Mouse (Mus musculus) layer of hippocampus, postnatal 36 days (tissue): Measurements from ENCODE around the gene Akap1. TPM values are rescaled to one million over a fixed set of nuclear protein-coding genes. Genes with fewer than 3 reads are reported as not detected.

Experiments
- DNase-seq, 2 experiments: peaks; one replicate each; pipeline ENCODE4 v3.0.0; 2022
- total RNA-seq, 2 experiments: library from RNA; stranded (reverse); gene quantifications; 2 replicates each; pipeline ENCODE4 v1.2.3; 2021

The Akap1 gene
- total RNA-seq, 2 experiments from 2014 or later, result 38.1 to 40.0 TPM

DNA sequence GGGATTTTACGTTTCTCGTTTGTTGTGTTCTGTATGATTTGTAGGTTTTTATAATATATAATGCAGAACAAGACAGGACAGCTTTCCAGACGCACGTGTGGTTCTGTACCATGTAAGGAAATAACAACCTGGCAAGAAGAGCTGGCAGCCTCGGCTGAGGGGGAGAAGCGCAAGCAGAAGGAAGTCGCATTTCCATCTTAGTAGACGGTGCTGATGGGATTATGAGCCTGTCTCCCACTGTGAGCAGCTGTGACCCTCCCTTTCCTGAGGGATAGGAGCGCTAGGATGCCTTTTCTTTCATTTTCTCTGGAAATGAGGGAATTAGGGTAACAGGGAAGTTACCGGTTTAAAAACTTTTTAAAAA is 9.3 kb upstream of the Akap1 start:
- no peak for DNase-seq

DNA sequence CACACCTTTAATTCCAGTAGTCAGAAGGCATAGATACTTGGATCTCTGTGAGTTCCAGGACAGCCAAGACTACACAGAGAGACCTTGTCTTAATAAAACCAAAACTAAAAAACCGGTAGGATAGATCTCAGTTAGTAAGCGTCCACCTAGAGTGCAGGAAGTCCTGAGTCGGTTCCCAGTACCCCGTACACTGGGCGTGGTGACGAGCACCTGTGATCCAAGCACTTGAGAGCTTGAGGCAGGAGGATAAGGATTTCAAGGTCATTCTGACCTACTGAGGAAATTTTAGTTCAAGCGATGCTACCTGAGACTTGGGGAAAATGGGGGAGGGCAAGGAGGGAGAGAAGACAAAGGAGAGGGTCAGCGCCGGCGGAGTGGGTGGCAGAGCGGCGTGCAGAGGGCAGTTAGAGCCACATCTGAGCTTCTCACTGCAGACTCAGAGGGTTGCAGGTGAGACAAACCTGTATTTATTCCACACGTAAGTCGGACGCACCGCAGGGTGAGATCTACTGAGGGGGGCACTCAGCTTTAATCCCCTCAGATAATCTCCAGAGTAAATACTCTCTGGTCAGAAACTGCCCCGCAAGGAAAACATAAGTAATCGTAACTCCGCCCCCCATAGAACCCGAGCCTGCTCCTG is 8.8 kb upstream of the Akap1 start:
- no peak for DNase-seq

GRCm38 (mm10) chr11:88869443-88869842 is 5.1 kb upstream of the Akap1 start:
- no peak for DNase-seq

- peak in 1 of 2 experiments; percentile 33 for DNase-seq
Observed at GRCm38 (mm10) chr11:88863904-88864457, 405 bp downstream of the Akap1 start.

DNA sequence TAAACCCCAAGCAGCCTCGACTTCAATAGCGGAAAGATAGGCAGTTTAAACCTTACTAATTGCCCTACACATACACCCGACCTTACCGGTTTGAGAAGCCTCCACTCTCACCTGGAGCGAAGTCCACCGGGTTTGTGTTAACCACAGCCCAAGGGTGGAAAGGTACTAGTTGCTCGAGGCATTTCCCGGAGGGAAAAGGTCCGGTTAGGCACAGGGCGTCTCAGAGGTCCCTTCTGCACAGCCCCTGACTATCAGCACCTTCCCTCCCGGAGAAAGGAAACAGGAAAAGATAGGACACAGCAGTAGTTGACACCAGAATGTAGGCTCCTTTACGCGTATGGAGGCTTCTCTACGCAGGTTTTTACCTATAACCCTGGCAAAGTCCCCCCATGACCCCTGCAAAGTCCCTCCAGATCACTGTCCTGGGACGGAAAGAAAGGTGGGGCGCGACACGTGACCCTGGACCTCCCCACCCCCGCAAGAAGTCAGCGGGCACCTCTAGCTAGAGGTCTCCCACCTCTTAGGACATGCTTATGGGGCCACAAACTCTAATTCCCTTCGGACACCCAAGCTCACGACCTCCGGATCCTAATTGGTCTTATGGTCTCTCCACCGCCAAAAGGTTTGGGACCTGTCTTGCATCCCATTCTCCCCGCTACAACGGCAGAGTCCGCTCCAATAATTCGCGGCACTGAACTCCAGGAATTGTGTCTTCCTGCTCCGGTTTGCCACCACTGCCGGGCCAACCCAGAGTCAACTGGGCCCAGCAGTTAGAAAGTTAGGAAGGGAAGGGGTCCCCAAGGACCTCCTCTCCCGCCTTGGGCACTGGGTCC is 1.1 kb downstream of the Akap1 start:
- DNase-seq, result no peak

DNA sequence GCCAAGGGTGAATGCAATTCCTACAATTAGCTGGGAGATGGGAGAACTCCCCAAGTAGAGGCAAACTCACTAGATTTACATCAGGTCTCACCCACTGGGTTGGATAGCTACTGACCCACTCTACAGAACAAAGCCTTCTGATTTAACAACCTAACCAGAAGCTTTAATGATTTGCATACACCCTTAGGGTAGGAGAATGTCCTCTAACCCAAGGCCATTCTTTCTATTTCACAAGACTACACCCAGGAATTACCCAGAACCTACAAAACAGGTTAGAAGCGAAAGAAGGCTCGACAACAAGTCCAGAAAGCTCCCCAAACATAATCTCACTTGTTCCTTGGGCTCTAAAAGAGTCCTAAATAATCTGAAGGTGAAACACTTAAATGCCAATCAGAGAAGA is 2.0 kb downstream of the Akap1 start:
- DNase-seq, result no peak

GRCm38 (mm10) chr11:88861060-88861459 is 3.3 kb downstream of the Akap1 start:
- DNase-seq, result no peak

GRCm38 (mm10) chr11:88860641-88861040 is 3.7 kb downstream of the Akap1 start:
- no peak for DNase-seq

DNA sequence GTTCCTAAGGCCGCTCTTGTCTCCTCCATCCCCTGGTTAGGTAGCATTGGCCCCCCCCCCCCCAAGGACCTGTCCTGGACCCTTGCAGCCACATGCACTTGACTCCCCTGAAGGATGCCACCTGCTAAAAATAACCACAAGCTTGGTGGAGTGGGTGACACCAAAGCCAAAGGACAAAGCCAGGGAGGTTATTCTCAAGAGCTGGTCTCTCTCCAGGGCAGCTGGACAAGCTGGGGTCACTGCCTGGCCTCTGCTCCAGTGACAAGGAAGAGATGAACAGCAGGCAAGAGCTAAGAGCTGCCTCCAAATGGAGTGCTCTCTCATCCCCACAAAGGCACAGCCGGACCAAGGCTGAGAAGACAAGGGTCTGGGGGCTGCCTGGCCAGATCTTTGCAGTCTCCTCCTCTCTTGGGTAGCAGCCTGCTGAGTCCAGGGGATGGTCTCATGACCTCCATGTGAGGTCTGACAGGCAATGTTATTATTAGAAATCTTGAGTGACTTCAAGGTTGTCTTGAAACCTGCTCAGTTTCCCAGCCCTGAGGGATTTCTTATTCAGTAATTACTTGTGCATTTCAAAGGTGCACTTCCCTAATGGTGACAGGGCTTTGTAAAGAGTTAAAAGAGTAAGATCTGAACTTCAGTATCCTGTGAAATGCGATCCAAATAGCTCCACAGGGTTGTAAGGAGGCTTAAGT is 6.9 kb downstream of the Akap1 start:
- DNase-seq, result no peak

GRCm38 (mm10) chr11:88856383-88856782 is 8.0 kb downstream of the Akap1 start:
- no peak for DNase-seq

DNA sequence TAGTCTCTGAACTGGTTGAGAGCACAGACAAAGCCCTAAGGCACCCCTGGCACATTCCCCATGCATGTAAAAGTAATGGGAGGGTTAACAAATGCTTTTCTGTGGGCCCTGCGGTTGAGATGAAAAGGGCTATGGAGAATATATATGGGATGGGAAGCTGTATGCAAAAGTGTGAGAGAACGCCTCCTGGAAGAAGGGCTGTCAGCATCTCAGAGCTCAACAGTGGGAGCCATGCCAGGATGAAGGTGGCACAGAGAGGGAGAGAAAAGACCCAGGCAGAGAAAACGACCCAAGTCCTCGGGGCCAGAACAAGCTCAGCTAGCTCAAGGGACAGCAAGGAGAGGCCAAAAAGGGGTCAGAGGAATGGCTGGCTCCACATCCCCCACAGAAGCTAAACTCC is 8.6 kb downstream of the Akap1 start:
- no peak for DNase-seq

DNA sequence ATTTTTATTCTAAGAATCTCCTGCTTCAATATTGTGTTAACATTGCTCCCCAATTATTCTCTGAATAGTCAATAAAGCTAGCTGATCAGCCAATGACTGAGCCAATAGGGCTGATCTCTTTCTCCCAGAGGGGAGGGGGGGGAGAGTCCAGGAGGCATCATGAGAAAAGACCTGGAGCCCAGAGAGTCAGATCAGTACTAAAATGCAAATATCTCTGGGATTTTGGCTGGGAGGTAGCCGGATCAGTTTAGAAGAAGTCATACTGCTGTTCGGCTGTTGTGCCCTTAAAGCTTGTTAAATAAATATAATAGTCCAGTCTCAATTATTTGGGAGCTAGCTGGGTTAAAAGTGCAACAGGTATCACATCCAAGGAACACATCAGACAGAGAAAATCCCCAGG is 10.8 kb downstream of the Akap1 start:
- no peak for DNase-seq

DNA sequence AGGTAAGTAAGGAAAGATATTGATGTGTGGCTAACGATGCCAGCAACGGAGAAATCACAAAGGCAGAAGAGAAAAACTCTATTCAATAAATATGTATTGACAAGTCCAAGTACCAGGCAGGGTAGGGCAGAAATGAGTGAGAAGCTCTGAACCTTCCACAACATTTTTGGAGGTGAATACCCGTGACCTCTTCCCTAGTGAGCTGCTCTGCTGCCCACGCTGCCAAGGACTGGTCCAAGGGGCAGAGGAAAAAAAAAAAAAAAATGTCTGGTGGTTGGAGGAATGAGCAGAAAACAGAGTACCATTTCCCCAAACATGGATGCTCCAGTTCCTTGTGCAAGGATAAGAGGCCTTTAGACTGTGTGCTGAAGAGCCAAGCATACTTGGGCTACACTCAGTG is 11.6 kb downstream of the Akap1 start:
- no peak for DNase-seq

- no peak for DNase-seq
Observed at GRCm38 (mm10) chr11:88851049-88851825, 13.1 kb downstream of the Akap1 start.

DNA sequence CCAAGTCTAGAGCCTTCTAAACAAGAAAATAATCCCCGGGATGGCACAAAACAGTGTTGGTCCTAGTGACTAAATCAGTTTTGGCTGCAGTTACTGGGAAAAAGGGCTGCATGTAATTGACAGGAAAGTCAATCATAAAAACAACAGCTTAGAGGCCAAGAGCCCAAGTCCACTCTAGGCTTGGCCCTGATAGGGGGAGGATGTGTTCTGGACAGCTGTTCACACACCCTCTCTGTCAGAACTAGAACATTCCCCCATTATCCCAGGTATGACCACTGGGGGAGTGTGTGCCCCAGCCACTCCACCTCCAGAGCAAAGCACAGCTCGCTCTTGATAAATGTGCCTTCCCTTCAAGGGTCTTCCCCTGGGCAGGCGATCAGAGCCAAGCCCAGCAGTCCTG is 14.7 kb downstream of the Akap1 start:
- no peak for DNase-seq

GRCm38 (mm10) chr11:88849284-88849683 is 15.1 kb downstream of the Akap1 start:
- no peak for DNase-seq

DNA sequence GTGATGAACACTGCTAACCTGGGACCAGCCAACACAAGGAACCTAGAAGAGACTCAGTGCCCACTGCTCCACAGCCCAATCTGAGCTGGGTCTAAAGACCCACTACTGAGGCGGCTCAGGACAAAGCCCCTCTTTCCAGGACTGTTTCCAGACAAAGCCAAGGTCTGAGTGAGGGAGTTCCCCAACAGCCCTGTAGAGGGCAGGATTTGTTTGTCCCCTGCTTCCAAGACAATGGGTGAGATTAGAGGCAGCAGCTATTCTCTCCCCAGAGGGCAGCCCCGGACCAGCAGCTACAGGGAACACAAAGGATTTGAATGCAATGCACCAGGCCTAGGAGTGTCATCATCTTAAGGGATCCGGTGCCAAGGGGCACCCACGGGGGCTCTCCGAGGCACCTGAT is 15.8 kb downstream of the Akap1 start:
- DNase-seq, result peak in 1 of 2 experiments; percentile 37

DNA sequence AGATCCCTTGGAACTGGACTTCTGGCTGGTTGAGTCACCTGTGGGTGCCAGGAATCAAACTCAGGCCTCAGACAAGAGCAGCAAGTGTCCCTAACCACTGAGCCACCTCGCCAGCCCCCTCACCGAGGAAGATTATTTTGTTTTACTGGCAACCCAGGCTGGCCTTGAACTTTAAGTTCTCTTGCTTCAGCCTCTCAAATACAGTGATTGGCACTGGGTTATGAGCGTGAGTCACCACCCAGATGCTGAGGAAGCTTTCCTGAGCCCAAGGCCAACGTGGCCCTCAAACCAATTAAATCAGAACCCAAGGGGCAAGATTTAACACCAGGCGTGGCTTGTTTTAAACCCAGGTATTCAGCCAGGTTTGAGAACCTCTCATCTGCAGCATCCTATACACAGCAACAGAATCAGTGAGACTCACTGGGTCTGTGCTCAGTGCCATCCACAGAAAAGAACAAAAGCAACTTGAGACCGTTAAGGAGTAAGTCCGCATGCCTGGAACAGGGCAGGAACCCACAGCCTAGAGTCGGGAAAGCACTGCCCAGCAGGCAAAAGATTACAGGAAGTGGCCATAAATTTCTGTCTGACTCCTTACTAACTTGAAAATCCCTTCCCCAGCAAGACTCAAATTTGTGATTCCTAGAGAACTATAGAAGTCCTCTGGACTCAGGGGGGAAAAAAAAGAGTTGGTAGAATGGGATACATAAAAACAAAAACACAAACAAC is 16.9 kb downstream of the Akap1 start:
- DNase-seq, result no peak

DNA sequence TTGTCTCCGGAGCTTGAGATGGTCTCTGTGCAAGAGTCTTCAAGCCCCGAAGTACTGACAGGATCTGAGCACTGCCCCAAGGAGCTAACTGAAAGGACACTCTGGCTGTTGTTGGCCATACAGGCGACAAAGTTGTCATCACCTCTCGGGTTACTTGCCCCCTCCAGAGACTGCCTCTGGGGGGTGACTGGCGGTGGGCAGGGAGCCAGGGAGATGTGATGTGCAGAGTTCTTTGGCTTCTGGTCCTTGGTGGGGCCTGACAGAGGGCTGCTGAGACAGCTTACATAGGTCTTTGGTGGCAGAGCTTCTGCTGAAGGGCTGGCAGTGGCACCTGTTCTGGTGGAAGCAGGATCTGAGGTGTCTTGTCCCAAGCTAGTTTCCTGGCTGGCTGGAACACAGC is 20.0 kb downstream of the Akap1 start:
- DNase-seq, result no peak

- DNase-seq, result no peak
Observed at GRCm38 (mm10) chr11:88843305-88843704, 21.1 kb downstream of the Akap1 start.

DNA sequence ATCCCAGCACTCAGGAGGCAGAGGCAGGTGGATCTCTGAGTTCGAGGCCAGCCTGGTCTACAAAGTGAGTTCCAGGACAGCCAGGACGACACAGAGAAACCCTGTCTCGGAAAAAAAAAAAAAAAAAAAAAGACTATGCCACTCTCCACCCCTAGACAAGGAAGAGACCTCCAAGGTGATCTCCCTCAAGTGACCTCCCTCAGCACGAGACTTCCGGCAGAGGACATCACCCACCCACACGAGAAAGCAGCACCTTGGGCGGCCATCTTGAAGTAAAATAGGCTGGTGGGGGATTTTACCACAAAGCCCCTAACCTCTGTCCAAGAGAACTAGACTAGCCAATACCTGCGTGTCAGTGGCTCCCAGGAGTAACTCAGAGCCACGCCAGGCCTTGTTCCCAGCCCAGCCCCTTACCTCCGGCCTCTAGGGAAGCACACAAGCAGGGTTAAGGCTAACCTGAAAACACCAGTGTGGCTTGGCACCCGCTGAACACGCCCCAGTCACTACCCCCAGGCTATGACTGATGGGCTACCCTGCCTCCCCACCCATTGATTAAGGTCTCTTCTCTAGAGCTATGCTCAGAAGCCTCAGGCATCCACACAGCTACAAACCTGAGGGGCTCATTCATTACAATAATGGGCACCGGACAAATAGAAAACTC is 21.9 kb downstream of the Akap1 start:
- DNase-seq, result no peak
